Mouse (Mus musculus) mouse embryonic stem cell (cell line): ENCODE data around the gene Palm2.
"Not testable (repeated sequence)": the region's sequence is repeated elsewhere in the genome, so short reads cannot be mapped to it uniquely, and the experiment has no call there.

ENCODE experiments used
- in situ Hi-C, 2 experiments: fragments of 300-500 bp; cut with MboI; formaldehyde crosslinking; loops; 1 replicate in 1 of 2; 3 replicates in 1 of 2; pipeline ENCODE4 v1.14.3; 2019 to 2020; ENCODE audit warnings: low sequenced_read_pairs in 2 of 2, low pct_unique_long_range_greater_than_20kb in 1 of 2, mixed read lengths in 1 of 2; ENCODE audit not compliant: unreplicated experiment in 1 of 2

The Palm2 gene

GRCm38 (mm10) chr4:57433941-57434704 lies at the start of gene Palm2:
Palm2 (plus strand) TSS chr4:57434247.
- in situ Hi-C loops = no loop called here

GRCm38 (mm10) chr4:57384355-57384754 lies 49.7 kb upstream of the Palm2 start:
- in situ Hi-C loops = no loop called here

GRCm38 (mm10) chr4:57391103-57391502 lies 42.9 kb upstream of the Palm2 start:
- in situ Hi-C loops = no loop called here

GRCm38 (mm10) chr4:57396414-57396813 lies 37.6 kb upstream of the Palm2 start:
- in situ Hi-C loops = no loop called here

GRCm38 (mm10) chr4:57412385-57412784 lies 21.7 kb upstream of the Palm2 start:
- in situ Hi-C loops = not testable (repeated sequence)

GRCm38 (mm10) chr4:57413016-57413415 lies 21.0 kb upstream of the Palm2 start:
- in situ Hi-C loops = no loop called here

- in situ Hi-C loops = not testable (repeated sequence)
These were observed 20.4 kb upstream of the Palm2 start for GRCm38 (mm10) chr4:57413670-57414069.

- in situ Hi-C loops = no loop called here
These were observed 10.0 kb upstream of the Palm2 start for GRCm38 (mm10) chr4:57424011-57424410.

- in situ Hi-C loops = no loop called here
These were observed 5.7 kb upstream of the Palm2 start for GRCm38 (mm10) chr4:57428317-57428716.

GRCm38 (mm10) chr4:57434705-57435360 lies 786 bp downstream of the Palm2 start:
- in situ Hi-C loops = no loop called here

GRCm38 (mm10) chr4:57436286-57436685 lies 2.2 kb downstream of the Palm2 start:
- in situ Hi-C loops = no loop called here

GRCm38 (mm10) chr4:57446082-57446481 lies 12.0 kb downstream of the Palm2 start:
- in situ Hi-C loops = no loop called here

GRCm38 (mm10) chr4:57446854-57447444 lies 12.9 kb downstream of the Palm2 start:
- in situ Hi-C loops = no loop called here

- in situ Hi-C loops = no loop called here
These were observed 17.8 kb downstream of the Palm2 start for GRCm38 (mm10) chr4:57451896-57452295.

GRCm38 (mm10) chr4:57452661-57453060 lies 18.6 kb downstream of the Palm2 start:
- in situ Hi-C loops = no loop called here

GRCm38 (mm10) chr4:57462378-57462777 lies 28.3 kb downstream of the Palm2 start:
- in situ Hi-C loops = no loop called here

- in situ Hi-C loops = no loop called here
These were observed 48.4 kb downstream of the Palm2 start for GRCm38 (mm10) chr4:57482435-57482834.

GRCm38 (mm10) chr4:57486392-57486791 lies 52.3 kb downstream of the Palm2 start:
- in situ Hi-C loops = no loop called here

- in situ Hi-C loops = no loop called here
These were observed 55.8 kb downstream of the Palm2 start for GRCm38 (mm10) chr4:57489887-57490286.

GRCm38 (mm10) chr4:57504792-57505191 lies 70.7 kb downstream of the Palm2 start:
- in situ Hi-C loops = no loop called here
